Mouse (Mus musculus) intestine, postnatal 0 days (tissue): ENCODE data around the gene Gm45799. TPM values are rescaled to one million over a fixed set of nuclear protein-coding genes. Genes with fewer than 3 reads are reported as not detected.

Experiments used
- ATAC-seq: fragments of 200-750 bp; cut with Nextera tagmentation; 2 replicates; pipeline ENCODE4 v1.8.0; 2017; ENCODE audit warnings: mild to moderate bottlenecking, moderate TSS enrichment, moderate library complexity
- H3K27ac ChIP-seq: fragments of 300-500 bp; sonication (generic); 2 replicates; pipeline ENCODE4 v1.5.1; 2014; ENCODE audit warnings: mild to moderate bottlenecking, low read depth, low read length, moderate library complexity
- H3K27me3 ChIP-seq: fragments of 300-500 bp; sonication (generic); replicated peaks from 2 replicates; pipeline ENCODE4 v1.6.1; 2014; ENCODE audit warnings: low read length, mixed read lengths; ENCODE audit not compliant: control insufficient read depth, insufficient read depth
- H3K36me3 ChIP-seq: fragments of 300-500 bp; sonication (generic); 2 replicates; pipeline ENCODE4 v1.6.1; 2014; ENCODE audit warnings: mild to moderate bottlenecking, moderate library complexity; ENCODE audit not compliant: control insufficient read depth, insufficient read depth
- H3K4me1 ChIP-seq: fragments of 300-500 bp; sonication (generic); replicated peaks from 2 replicates; pipeline ENCODE4 v1.6.1; 2014; ENCODE audit warnings: antibody characterized with exemption, low read length, mixed read lengths; ENCODE audit not compliant: control insufficient read depth, insufficient read depth
- H3K4me2 ChIP-seq: fragments of 300-500 bp; sonication (generic); replicated peaks from 2 replicates; pipeline ENCODE4 v1.6.1; 2014; ENCODE audit warnings: low read depth, mild to moderate bottlenecking, moderate library complexity
- H3K4me3 ChIP-seq: fragments of 300-500 bp; sonication (generic); 2 replicates; pipeline ENCODE4 v1.5.1; 2014; ENCODE audit warnings: low read depth, low read length
- H3K9ac ChIP-seq: fragments of 300-500 bp; sonication (generic); 2 replicates; pipeline ENCODE4 v1.6.1; 2014; ENCODE audit warnings: mild to moderate bottlenecking, low read depth, low read length
- H3K9me3 ChIP-seq: fragments of 300-500 bp; sonication (generic); 2 replicates; pipeline ENCODE4 v1.6.1; 2016; ENCODE audit warnings: mixed run types; ENCODE audit not compliant: control insufficient read depth
- CTCF ChIP-seq: sonication (generic); IDR thresholded peaks from 2 replicates; pipeline ENCODE4 v1.5.1; 2016; ENCODE audit warnings: low read depth, mild to moderate bottlenecking, control low read depth, antibody characterized with exemption, moderate library complexity
- WGBS: fragments of 180-500 bp; shearing (Covaris S2); extraction: QIAGEN DNeasy Blood & Tissue Kit; methylation state at CpG from one replicate; pipeline ENCODE4 v1.1.7; 2014; 5-methylcytosine and 5-hydroxymethylcytosine counted together
- polyA plus RNA-seq: library from polyadenylated mRNA; unstranded; fragments of >200 nt; fragmentation: Nextera tagmentation; extraction: Ambion mirVana; gene quantifications from 2 replicates; pipeline ENCODE4 v1.2.1, GENCODE M21; 2015

The Gm45799 gene
- polyA plus RNA-seq, 1 experiment from 2014 or later: 28.3 TPM

- no peak for TF ChIP-seq CTCF
- WGBS: 62% methylated on average over 2 of the region's 2 CpGs
- Histone ChIP-seq H3K4me3 (no peak overlapping the region), H3K9me3 (no peaks in the 10 kb centered on the region), H3K9ac (no peak overlapping the region), H3K27ac (no peak overlapping the region), H3K27me3 (no peaks in the 10 kb centered on the region), H3K36me3 (no peaks in the 10 kb centered on the region), H3K4me1 (no peaks in the 10 kb centered on the region), H3K4me2 (no peak overlapping the region)
- no peak for ATAC-seq
Measured at GRCm38 (mm10) chr7:105721916-105722315, 81.6 kb downstream of the Gm45799 start.

DNA sequence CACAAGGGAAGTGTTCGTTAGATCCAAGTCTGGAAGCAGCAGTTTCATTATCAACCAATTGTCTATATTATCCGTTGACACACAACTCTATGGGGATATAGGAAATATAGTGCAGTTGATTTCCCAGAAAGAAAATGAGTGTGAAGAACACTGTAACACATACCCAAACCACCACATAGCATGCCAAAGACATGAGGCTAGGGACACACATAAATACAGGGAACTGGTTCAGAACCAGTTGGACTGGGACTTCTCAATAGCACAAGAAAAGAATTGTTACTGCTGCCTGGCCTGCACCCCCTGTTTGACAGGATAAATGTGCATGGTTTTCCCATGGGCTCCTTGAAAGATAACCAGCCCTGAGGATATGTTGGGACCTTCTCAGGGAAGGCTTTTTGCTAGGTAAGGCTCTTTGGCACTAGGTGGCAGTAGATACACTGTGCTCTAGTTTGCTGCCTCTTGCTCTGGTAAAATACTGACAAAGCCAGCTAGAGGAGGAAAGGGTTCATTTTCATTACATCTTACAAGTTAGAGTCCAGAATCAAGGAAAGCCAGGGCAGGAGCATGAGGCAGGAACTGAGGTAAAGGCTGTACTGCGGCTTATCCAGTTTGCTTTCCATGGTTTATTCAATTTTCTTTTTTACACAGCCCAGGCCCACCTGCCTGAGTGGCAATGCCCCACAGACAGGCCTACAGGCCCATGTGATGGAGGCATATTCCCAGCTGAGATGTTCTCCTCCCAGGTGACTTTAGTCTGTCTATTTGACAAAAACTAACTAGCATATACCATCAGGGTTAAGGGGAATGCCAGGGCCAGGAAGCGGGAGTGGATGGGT, 86.0 kb downstream of the Gm45799 start:
- Histone ChIP-seq H3K4me2 (no peak overlapping the region), H3K4me1 (no peaks in the 10 kb centered on the region), H3K27me3 (no peaks in the 10 kb centered on the region), H3K36me3 (peaks cover 17% of the 10 kb centered on the region; the same call in 1 of the 2 replicates), H3K27ac (no peak overlapping the region), H3K9ac (no peak overlapping the region), H3K9me3 (no peaks in the 10 kb centered on the region), H3K4me3 (no peak overlapping the region)
- 80% methylated on average over 4 of the region's 4 CpGs for WGBS
- TF ChIP-seq CTCF: peak; percentile 94
- ATAC-seq: peak; percentile 73; the same call in 1 of the 2 replicates

- no peak overlapping the region for H3K4me2 ChIP-seq
- no peaks in the 10 kb centered on the region for H3K4me1 ChIP-seq
- no peak for ATAC-seq
- no peak overlapping the region for H3K4me3 ChIP-seq
- 93% methylated on average over 4 of the region's 4 CpGs for WGBS
- H3K9me3 ChIP-seq: no peaks in the 10 kb centered on the region
- TF ChIP-seq CTCF: no peak
- no peak overlapping the region for H3K27ac ChIP-seq
- H3K9ac ChIP-seq: no peak overlapping the region
- H3K27me3 ChIP-seq: no peaks in the 10 kb centered on the region
- peaks cover 22% of the 10 kb centered on the region; the same call in 1 of the 2 replicates for H3K36me3 ChIP-seq
Measured at GRCm38 (mm10) chr7:105726980-105727325, 86.6 kb downstream of the Gm45799 start.

GRCm38 (mm10) chr7:105728701-105729428, 88.5 kb downstream of the Gm45799 start:
- no peaks in the 10 kb centered on the region for H3K9me3 ChIP-seq
- no peak for ATAC-seq
- no peak overlapping the region for H3K27ac ChIP-seq
- WGBS: 82% methylated on average over 6 of the region's 6 CpGs
- no peak overlapping the region for H3K4me2 ChIP-seq
- no peaks in the 10 kb centered on the region for H3K27me3 ChIP-seq
- no peak for TF ChIP-seq CTCF
- no peaks in the 10 kb centered on the region for H3K4me1 ChIP-seq
- peaks cover 39% of the 10 kb centered on the region; the same call in 1 of the 2 replicates for H3K36me3 ChIP-seq
- no peak overlapping the region for H3K4me3 ChIP-seq
- no peak overlapping the region for H3K9ac ChIP-seq

DNA sequence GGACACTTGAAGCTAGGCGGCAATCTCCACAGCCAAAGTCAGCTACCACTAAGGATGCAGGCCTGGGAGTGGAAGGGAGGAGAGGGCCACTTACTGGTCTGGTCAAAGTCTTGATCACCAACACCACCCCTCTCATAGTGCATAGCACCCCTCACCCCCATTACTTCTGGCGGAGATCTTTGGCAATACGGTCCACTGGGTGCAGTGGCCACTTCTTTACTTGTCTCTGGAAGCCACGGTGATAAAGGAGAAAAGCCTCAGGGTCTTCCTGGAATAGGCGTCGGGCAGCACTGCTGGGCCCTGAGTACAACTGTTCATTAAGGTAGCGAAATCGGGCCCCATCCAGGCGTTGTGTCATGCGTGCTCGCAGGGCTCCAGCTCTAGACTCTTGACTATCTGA, 93.5 kb downstream of the Gm45799 start:
- Histone ChIP-seq H3K9me3 (no peaks in the 10 kb centered on the region), H3K27me3 (no peaks in the 10 kb centered on the region), H3K27ac (no peak overlapping the region), H3K9ac (no peak overlapping the region), H3K36me3 (peaks cover 47% of the 10 kb centered on the region; the same call in 1 of the 2 replicates), H3K4me3 (no peak overlapping the region), H3K4me1 (no peaks in the 10 kb centered on the region), H3K4me2 (no peak overlapping the region)
- TF ChIP-seq CTCF: no peak
- 93% methylated on average over 11 of the region's 11 CpGs for WGBS
- ATAC-seq: no peak

Other genes with a start within 250 kb of the Gm45799 start
- gene Fam160a2, start 240.5 kb upstream of the Gm45799 start, polyA plus RNA-seq: 30.5 and 36.9 TPM in 2 replicates
- gene Cnga4, start 236.0 kb upstream of the Gm45799 start, polyA plus RNA-seq: not detected in 2 replicates
- gene Cckbr, start 214.8 kb upstream of the Gm45799 start, polyA plus RNA-seq: 0.09 and 0.17 TPM in 2 replicates
- gene Cavin3, start 158.3 kb upstream of the Gm45799 start, polyA plus RNA-seq: 79.9 and 80.1 TPM in 2 replicates
- 22.4 and 25.4 TPM in 2 replicates for gene Smpd1, start 86.2 kb upstream of the Gm45799 start, polyA plus RNA-seq
- gene Apbb1, start 58.9 kb upstream of the Gm45799 start, polyA plus RNA-seq: 13.5 and 14.0 TPM in 2 replicates
- gene Hpx, start 40.4 kb upstream of the Gm45799 start, polyA plus RNA-seq: 0.68 and 1.1 TPM in 2 replicates
- gene Trim3, start 7.0 kb upstream of the Gm45799 start, polyA plus RNA-seq: 7.4 and 9.0 TPM in 2 replicates
- 177 and 181 TPM in 2 replicates for gene Timm10b, start 496 bp upstream of the Gm45799 start, polyA plus RNA-seq
- 39.9 and 41.9 TPM in 2 replicates for gene Arfip2, start 136 bp upstream of the Gm45799 start, polyA plus RNA-seq
- gene Dnhd1, start 10.3 kb downstream of the Gm45799 start, polyA plus RNA-seq: 0.09 and 0.51 TPM in 2 replicates
- gene Ilk, start 96.0 kb downstream of the Gm45799 start, polyA plus RNA-seq: 173 and 178 TPM in 2 replicates
- 12.7 and 15.0 TPM in 2 replicates for gene Rrp8, start 96.8 kb downstream of the Gm45799 start, polyA plus RNA-seq
- 164 and 168 TPM in 2 replicates for gene Taf10, start 103.8 kb downstream of the Gm45799 start, polyA plus RNA-seq
- gene Tpp1, start 111.7 kb downstream of the Gm45799 start, polyA plus RNA-seq: 176 and 184 TPM in 2 replicates
- gene Dchs1, start 147.1 kb downstream of the Gm45799 start, polyA plus RNA-seq: 2.2 and 2.4 TPM in 2 replicates
- gene Mrpl17, start 170.5 kb downstream of the Gm45799 start, polyA plus RNA-seq: 255 and 275 TPM in 2 replicates